Mouse (Mus musculus): ENCODE results near the gene Gdpd5.

The Gdpd5 gene

GRCm38 (mm10) chr7:99365069-99365468 lies 16.1 kb upstream of the Gdpd5 start:
- WGBS = under 1% methylated on average over 5 of the region's 5 CpGs

DNA sequence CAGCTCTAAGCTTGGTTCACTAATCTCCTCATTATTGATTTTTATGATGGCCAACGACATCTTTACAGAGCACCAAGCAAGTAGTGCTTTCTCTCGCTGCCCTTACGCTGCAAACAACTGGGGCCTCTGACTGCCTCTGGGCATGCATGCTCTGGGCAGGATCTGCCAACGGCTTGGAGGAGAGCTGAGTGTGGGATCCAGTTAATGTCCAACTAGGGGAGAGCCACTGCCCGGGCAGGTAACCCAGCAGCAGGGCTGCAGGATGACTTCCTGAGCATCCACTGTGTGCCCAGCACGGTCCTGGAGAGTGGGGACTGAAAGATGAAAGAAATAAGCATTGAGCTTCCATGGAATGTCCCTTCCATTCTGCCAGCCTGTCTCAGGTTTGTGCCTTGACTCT lies 14.5 kb upstream of the Gdpd5 start:
- WGBS = 86% methylated on average over 6 of the region's 6 CpGs

DNA sequence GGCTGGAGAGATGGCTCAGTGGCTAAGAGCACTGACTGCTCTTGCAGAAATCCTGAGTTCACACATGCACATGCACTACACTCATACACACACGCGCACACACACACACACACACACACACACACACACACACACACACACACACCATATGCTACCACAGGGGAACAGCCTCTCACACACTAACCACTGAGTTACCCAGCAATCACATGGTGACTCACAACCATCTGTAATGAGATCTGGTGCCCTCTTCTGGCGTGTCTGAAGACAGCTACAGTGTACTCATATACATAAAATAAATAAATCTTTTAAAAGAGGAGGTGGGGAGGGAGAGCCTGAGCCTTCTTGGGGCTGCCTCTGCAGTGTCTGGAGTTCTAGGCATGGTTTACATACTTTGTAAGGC lies 6.9 kb upstream of the Gdpd5 start:
- 44% methylated on average over 3 of the region's 3 CpGs for WGBS

GRCm38 (mm10) chr7:99375455-99375854 lies 5.8 kb upstream of the Gdpd5 start:
- WGBS = 7% methylated on average over 4 of the region's 4 CpGs

DNA sequence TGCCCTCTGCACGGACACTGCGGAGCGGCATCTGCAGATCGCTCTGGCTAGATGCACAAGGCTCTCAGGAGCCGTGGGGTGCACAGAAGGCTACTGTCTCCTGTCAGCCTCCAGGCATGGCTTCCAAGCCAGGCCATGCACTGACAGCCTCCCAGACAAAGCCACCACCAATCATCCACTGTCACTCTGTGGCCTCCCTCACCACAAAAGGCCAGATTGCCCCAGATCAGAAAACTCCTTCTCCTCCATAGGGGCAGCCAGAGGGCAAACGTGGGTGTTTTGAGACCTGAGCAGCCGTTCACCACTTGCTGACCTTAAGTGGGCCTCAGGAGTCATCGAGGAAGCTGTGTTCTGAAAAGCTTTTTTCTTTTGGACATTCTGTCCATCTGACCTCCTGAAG lies 2.3 kb upstream of the Gdpd5 start:
- WGBS = 87% methylated on average over 8 of the region's 8 CpGs

GRCm38 (mm10) chr7:99380491-99381213 lies 562 bp upstream of the Gdpd5 start:
- WGBS = under 1% methylated on average over 24 of the region's 24 CpGs

- 7% methylated on average over 30 of the region's 30 CpGs for WGBS
These were observed 1.1 kb downstream of the Gdpd5 start for GRCm38 (mm10) chr7:99382088-99383000.

DNA sequence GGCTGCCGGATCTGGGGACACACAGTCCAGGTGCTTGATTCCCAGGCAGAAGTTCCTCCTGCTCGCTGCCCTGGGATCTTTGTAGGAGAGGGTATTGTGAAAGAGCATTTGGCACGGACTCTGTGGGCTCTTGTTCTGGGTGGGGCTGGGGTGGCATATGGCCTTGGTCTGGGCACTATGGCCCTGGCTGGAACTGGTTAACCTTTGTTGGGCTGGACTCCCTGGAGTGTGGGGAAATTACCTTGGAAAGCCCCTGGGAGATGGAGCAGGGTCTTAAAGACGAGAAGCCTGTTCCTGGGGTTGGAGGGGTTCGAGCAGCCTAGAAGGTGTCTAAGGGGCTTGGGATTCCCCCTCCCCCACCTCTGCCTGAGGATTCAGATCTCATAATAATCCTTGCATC lies 2.0 kb downstream of the Gdpd5 start:
- WGBS = 50% methylated on average over 5 of the region's 5 CpGs

- 27% methylated on average over 4 of the region's 4 CpGs for WGBS
These were observed 2.9 kb downstream of the Gdpd5 start for GRCm38 (mm10) chr7:99384101-99384611.

DNA sequence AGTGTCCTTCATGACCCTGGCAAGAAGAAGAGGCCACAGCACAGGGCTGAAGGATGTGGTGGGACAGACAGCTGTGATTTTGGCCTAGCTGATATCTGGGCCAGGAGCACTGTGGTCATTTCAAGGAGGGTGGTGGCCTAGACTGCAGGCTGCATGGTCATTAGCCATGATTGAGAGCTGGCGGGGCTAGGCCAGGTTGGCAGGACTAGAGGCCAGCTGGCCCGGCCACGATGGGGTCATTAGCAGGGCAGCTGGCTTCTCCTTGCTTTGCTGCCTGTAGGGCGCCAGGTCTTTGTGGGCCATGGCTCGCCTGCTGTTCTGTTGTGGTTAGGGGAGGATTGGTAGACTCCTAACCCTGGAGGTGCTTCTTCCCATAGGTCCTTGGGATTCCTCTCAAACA lies 4.8 kb downstream of the Gdpd5 start:
- WGBS = 68% methylated on average over 5 of the region's 5 CpGs

DNA sequence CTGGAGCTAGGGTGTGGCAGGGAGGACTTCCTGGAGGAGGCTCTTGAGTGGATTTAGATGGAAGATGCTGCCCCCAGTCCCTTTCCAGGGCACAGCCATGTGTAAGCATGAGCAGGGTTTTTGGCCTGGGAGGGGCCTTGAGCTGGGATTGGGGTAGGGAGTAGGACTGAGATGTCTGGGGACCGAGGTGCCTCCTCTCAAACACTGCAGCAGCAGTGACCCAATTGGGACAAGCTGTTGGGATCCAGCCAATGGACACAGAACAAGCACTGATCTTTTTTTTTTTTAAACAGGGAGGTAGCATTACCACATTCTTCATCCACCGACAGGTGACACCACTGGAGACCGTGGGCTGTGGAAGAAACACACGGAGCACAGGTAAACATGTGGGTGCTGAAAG lies 5.6 kb downstream of the Gdpd5 start:
- 82% methylated on average over 4 of the region's 4 CpGs for WGBS

DNA sequence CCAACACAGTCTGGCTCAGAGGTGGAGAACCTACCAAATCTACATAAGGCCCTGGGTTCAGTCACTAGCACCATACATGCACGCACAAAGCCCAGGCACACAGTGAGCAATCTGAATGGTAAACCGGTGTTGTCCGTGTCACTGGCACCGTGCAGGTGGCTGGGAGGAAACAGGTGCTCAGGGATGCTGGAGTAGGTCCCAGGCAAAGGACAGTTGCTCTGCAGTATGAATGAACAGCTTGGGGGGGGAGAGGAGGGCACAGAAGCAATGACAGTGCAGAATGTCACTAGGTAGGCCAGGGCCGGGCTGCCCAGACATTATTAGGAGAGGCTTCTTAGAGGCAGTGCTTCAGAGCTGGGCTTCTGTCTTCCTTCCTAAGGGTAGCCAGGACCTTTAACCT lies 6.1 kb downstream of the Gdpd5 start:
- WGBS = 87% methylated on average over 5 of the region's 5 CpGs

DNA sequence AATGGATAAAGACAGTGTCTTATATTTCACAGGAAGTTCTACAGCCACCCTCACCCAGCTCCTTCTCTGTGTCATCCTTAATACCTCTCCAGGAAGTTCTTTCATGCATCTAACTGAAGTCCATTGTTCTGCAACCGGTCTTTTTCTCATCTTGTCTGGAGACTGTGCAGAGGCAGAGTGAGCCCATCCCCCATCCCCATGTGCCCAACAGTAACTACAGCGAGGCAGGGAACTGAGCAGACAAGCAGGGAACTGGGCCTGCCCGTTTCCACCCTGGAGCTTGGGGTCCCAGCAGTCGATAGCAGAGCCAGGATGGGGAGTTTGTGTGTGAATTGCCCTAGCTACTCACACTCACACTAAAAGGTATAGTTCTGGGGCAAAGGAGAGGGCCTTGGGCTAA lies 9.3 kb downstream of the Gdpd5 start:
- WGBS = 53% methylated on average over 4 of the region's 4 CpGs

DNA sequence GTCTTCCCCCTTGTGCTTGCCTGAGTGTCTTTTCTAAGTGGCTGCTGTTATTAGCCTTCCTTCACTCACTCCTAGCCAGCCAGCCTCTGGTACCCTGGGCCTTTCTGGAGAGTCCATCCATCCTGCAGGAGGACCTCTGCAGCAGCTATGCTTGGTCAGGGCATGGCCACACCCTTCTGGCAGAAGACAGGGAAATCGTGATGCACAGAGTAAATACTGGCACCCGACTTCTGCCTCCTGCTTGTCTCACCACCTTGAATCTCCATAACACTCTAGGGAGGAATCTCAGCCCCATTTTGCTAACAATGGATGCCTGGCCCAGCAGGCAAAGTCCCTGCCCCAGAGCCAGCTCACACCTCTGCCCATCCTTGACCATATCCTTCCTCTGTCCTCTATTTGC lies 11.5 kb downstream of the Gdpd5 start:
- WGBS = 60% methylated on average over 2 of the region's 2 CpGs

GRCm38 (mm10) chr7:99393711-99394325 lies 12.6 kb downstream of the Gdpd5 start:
- WGBS = 39% methylated on average over 13 of the region's 13 CpGs

GRCm38 (mm10) chr7:99395385-99395784 lies 14.2 kb downstream of the Gdpd5 start:
- 78% methylated on average over 4 of the region's 4 CpGs for WGBS

GRCm38 (mm10) chr7:99395908-99396616 lies 14.8 kb downstream of the Gdpd5 start:
- WGBS = 83% methylated on average over 11 of the region's 11 CpGs

DNA sequence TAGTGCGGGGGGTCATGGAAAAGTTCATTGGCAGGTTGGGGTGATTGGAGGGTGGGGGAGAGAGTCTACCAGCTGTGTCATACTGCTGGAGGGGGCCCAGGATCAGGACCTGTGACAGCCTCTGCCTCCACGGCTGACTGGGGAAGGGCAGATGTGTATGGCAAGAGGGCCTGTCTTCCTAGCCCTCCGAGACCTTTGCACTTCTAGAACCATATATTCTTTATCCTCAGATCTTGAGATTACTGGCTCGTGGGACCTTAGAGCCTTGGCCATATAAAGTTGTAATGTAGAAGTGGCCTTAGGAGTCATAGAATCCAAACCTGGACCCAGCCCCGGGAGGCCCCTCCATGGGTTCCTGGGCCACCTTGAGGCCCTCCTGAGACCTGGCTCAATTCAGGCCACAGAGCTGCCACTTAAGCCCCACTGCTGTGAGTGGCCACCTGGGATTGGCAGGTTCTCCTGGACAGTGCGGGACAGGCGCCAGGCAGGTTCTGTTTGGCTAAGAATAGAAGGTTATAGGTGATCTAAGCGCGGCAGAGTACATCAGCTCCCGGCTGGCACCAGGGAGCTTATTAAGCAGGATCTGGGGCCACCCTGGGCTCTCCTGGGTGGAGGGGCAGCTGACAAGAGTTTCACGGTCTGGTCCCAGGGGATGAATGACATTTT lies 15.9 kb downstream of the Gdpd5 start:
- 91% methylated on average over 11 of the region's 11 CpGs for WGBS

GRCm38 (mm10) chr7:99401373-99401772 lies 20.2 kb downstream of the Gdpd5 start:
- WGBS = 73% methylated on average over 8 of the region's 8 CpGs

DNA sequence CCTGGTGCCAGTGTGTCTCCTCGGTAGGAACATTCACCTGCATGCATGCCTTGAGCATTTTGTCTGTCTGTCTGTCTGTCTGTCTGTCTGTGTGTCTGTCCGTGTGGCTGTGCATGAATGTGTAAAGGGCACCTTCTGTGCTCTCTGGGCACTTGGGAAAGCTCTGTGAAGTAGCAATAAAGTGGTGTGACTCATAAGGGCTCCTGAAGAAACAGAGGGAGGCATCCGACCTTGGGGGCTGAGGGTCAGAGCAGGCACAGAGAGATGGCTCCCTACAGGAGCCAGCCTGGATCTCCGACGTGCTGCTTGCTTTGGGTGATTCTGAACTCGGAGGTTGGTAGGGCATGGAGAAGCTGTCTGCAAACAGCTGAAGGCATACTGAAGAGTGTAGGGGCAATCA lies 21.3 kb downstream of the Gdpd5 start:
- WGBS = 89% methylated on average over 6 of the region's 6 CpGs

GRCm38 (mm10) chr7:99403254-99403653 lies 22.0 kb downstream of the Gdpd5 start:
- WGBS = 78% methylated on average over 7 of the region's 7 CpGs
